Mouse (Mus musculus) lung, embryonic 14.5 days (tissue): ENCODE data around the gene Prrt4. TPM values are rescaled to one million over a fixed set of nuclear protein-coding genes. Genes with fewer than 3 reads are reported as not detected.

Experiments
- ATAC-seq: fragments of 200-750 bp; cut with Nextera tagmentation; 2 replicates; pipeline ENCODE4 v1.8.0; 2017; ENCODE audit warnings: mild to moderate bottlenecking, moderate TSS enrichment, moderate library complexity; ENCODE audit not compliant: insufficient read depth
- DNase-seq: peaks from one replicate; pipeline ENCODE4 v3.0.0-alpha.2; 2015
- H3K27ac ChIP-seq: fragments of 300-500 bp; sonication (generic); 2 replicates; pipeline ENCODE4 v1.5.1; 2014; ENCODE audit warnings: low read depth, mild to moderate bottlenecking, moderate library complexity
- H3K27me3 ChIP-seq: fragments of 300-500 bp; sonication (generic); 2 replicates; pipeline ENCODE4 v1.6.1; 2014; ENCODE audit warnings: low read length, control low read depth; ENCODE audit not compliant: insufficient read depth
- H3K36me3 ChIP-seq: fragments of 300-500 bp; sonication (generic); 2 replicates; pipeline ENCODE4 v1.6.1; 2014; ENCODE audit warnings: control low read depth; ENCODE audit not compliant: insufficient read depth
- H3K4me1 ChIP-seq: fragments of 300-500 bp; sonication (generic); 2 replicates; pipeline ENCODE4 v1.6.1; 2014; ENCODE audit warnings: antibody characterized with exemption, control low read depth; ENCODE audit not compliant: insufficient read depth
- H3K4me2 ChIP-seq: fragments of 300-500 bp; sonication (generic); 2 replicates; pipeline ENCODE4 v1.6.1; 2014; ENCODE audit warnings: mild to moderate bottlenecking
- H3K4me3 ChIP-seq: fragments of 300-500 bp; sonication (generic); 2 replicates; pipeline ENCODE4 v1.5.1; 2014; ENCODE audit warnings: low read depth, low read length
- H3K9ac ChIP-seq: fragments of 300-500 bp; sonication (generic); 2 replicates; pipeline ENCODE4 v1.6.1; 2014
- H3K9me3 ChIP-seq: fragments of 300-500 bp; sonication (generic); 2 replicates; pipeline ENCODE4 v1.6.1; 2016; ENCODE audit warnings: low read depth, low read length, control low read depth
- CTCF ChIP-seq: IDR thresholded peaks from 2 replicates; pipeline ENCODE4 v1.5.1; 2016; ENCODE audit warnings: antibody characterized with exemption, low read depth
- WGBS: fragments of 180-500 bp; shearing (Covaris S2); extraction: QIAGEN DNeasy Blood & Tissue Kit; methylation state at CpG from one replicate; pipeline ENCODE4 v1.1.7; 2014; 5-methylcytosine and 5-hydroxymethylcytosine counted together
- microRNA-seq: library from miRNA; unstranded; fragments of <30 nt; microRNA quantifications from one replicate; pipeline ENCODE4, GENCODE M21; 2016; ENCODE audit warnings: borderline number of aligned reads
- polyA plus RNA-seq: library from polyadenylated mRNA; unstranded; fragments of >200 nt; fragmentation: Nextera tagmentation; extraction: Ambion mirVana; gene quantifications from 2 replicates; pipeline ENCODE4 v1.2.1, GENCODE M21; 2014

Prrt4 gene
- polyA plus RNA-seq, 1 experiment from 2014 or later = 0.93 TPM

DNA sequence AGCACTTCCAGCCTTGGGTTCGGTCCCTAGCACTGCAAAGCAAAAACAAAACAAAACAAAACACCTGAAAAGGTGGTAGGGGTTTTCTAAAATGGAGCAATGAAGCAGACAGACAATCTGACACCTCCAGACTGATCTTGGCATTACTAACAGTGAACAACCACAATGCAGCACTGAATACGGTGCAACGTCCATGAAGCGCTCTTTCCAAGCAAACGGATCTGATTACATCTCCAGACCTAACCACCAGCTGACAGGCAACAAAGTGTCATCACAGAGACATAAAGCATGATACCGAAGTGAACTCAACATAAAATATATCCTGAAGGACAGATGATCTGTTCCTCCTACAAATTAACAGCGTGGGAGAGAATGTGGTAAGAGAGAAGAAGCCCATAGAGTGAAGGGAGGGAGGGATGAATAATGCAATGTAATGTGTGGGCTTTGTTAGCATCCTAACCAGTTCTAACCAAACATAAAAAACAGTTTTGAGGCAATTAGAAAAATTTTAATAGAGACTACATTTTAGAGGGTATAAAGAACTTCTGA, 52.4 kb downstream of the Prrt4 start:
- WGBS = 88% methylated on average over 7 of the region's 7 CpGs
- Histone ChIP-seq H3K27ac (no peak overlapping the region), H3K4me2 (no peak overlapping the region), H3K4me3 (no peak overlapping the region), H3K9ac (no peak overlapping the region), H3K27me3 (no peaks in the 10 kb centered on the region), H3K36me3 (peaks cover 63% of the 10 kb centered on the region), H3K9me3 (no peaks in the 10 kb centered on the region), H3K4me1 (no peaks in the 10 kb centered on the region)
- DNase-seq = no peak
- ATAC-seq = no peak
- no peak for TF ChIP-seq CTCF

DNA sequence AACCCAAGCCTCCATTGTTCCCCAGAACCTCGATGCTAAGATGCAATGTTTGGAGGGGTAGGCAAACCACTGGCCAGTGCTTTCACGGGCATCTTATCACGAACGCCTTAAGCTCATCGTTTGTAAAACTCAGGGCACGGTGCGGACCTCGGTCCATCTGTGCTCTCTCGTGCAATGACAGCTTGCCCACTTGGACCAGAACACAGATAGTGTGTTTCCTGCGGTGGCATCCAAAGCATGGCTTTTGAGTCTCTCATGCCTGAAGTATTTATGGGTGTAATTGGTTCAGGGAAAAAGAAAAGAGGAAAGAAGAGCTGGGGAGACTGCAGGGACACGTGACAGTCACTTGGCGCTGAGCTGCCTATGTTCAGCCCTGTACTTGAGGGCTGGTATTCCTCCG, 59.4 kb downstream of the Prrt4 start:
- Histone ChIP-seq H3K27me3 (no peaks in the 10 kb centered on the region), H3K9me3 (no peaks in the 10 kb centered on the region), H3K4me2 (no peak overlapping the region), H3K27ac (no peak overlapping the region), H3K9ac (no peak overlapping the region), H3K36me3 (peaks cover 8% of the 10 kb centered on the region), H3K4me3 (no peak overlapping the region), H3K4me1 (no peaks in the 10 kb centered on the region)
- 82% methylated on average over 13 of the region's 13 CpGs for whole genome bisulfite sequencing
- DNase-seq (no peak), ATAC-seq (no peak)
- TF ChIP-seq CTCF = no peak

Small RNA genes lying within 50 kb of the gene (microRNA-seq; reads per million reads assigned to microRNA genes)
- gene Gm24303 = not detected

Other genes with a start within 250 kb of the Prrt4 start
- not detected in 2 replicates for gene Lep, start 119.4 kb downstream of the Prrt4 start, polyA plus RNA-seq
- 50.9 and 55.1 TPM in 2 replicates for gene Rbm28, start 14.6 kb downstream of the Prrt4 start, polyA plus RNA-seq
- 49.3 and 51.6 TPM in 2 replicates for gene Impdh1, start 36.8 kb upstream of the Prrt4 start, polyA plus RNA-seq
- 40.4 and 40.5 TPM in 2 replicates for gene Hilpda, start 92.9 kb upstream of the Prrt4 start, polyA plus RNA-seq
- gene Fam71f2, start 100.0 kb upstream of the Prrt4 start, polyA plus RNA-seq = 0.42 and 0.47 TPM in 2 replicates
- 0.19 TPM in 1 of 2 replicates, not detected in the other for gene Fam71f1, start 139.6 kb upstream of the Prrt4 start, polyA plus RNA-seq
- 451 and 469 TPM in 2 replicates for gene Calu, start 168.5 kb upstream of the Prrt4 start, polyA plus RNA-seq
- 0.61 and 0.84 TPM in 2 replicates for gene Opn1sw, start 208.9 kb upstream of the Prrt4 start, polyA plus RNA-seq
- gene Ccdc136, start 216.7 kb upstream of the Prrt4 start, polyA plus RNA-seq = 15.3 and 15.8 TPM in 2 replicates